Mouse (Mus musculus): ENCODE data around the gene Kcnh1.

The Kcnh1 gene

DNA sequence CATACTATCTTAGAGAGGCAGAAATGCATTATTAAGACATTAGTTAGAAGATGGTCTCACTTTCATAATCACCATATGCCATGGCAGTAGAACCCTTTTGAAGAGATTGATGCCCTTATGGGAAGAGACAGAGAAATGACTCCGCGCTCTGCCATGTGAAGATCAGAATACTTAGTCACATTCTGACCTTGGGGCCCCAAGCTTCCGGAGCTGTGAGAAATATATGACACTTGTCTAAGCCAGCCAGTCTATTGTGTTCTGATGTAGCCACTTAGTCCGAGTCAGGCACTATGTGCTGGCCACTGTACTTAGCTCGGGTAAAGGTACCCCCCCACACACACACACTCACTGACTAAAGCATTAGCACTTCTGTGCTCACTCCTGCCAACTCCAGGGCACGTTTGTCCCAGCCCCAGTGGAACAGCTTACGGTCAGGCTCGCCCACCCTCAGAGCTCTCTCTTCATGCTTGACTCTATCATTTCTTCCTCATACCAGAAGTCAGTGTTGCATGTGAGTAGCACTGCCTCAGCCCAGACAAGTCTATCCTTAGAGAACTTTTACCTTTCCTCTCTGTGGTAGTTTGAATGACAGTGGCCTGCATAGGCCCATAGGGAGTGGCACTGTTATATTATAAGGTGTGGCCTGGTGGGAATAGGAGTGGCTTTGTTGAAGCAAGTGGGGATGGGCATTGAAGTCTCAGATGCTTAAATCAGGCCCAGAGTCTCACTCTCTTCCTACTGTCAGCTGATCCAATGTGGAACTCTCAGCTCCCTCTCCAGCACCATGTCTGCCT, 212.5 kb downstream of the Kcnh1 start:
- DNase-seq (ENCODE audit: low read depth, low spot score) = peak; percentile 74

DNA sequence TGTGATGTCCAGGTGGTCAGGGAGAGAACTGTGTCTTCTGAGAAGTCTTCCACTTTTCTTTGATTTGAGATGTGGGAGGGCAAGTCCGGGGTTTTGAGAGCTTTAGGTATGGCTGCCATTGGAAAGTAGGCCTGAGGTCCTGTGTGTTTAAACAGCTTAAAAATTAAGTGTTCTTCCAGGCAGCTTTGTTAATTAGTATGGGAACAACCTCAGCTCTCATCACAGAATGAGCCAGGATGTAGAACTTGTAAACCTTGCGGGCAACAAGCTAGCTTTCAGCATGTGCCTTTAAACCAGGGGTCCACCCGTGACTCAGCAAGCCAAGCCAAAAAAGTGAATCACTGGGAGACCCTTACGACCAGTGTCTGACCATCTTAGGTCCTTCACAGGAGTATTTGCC, 214.6 kb downstream of the Kcnh1 start:
- no peak for DNase-seq (ENCODE audit: low read depth, low spot score)

DNA sequence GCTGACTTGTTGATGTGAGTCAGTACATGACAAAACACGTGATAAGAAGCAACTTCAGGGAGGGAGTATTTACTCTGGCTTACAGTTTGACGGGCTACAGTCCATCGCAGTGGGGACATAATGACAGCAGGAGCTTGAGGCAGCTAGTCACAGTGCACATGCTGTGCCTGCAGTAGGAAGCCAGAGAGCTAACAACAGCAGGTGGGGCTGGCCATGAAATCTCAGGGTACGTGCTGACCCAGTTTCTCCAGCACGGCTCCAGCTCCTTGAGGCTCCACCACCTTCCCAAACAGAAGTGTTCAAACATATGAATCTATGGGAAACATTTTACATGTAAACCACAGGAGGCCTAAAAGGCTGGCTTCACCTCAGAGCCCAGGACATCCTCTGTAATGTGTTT, 216.0 kb downstream of the Kcnh1 start:
- no peak for DNase-seq (ENCODE audit: low read depth, low spot score)

DNA sequence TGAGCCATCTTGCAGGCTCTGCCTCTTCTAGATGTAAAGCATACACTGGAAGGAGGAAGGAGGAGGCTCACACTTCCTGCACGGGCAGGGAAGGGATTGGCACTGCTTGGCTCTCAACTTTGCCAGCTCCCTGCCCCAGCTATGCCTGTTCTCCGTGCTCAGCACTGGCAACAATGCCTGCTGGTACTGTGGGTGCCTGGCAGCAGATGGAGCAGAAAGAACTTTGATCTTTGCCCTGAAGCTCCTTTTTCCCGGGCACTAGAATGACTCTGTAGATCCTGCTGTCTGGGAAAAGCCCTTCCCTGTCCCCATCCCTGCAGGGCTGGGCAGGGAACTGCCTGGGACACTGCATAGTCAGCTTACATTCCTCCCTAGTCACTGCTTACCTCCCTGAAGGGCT, 225.2 kb downstream of the Kcnh1 start:
- DNase-seq (ENCODE audit: low read depth, low spot score) = no peak

DNA sequence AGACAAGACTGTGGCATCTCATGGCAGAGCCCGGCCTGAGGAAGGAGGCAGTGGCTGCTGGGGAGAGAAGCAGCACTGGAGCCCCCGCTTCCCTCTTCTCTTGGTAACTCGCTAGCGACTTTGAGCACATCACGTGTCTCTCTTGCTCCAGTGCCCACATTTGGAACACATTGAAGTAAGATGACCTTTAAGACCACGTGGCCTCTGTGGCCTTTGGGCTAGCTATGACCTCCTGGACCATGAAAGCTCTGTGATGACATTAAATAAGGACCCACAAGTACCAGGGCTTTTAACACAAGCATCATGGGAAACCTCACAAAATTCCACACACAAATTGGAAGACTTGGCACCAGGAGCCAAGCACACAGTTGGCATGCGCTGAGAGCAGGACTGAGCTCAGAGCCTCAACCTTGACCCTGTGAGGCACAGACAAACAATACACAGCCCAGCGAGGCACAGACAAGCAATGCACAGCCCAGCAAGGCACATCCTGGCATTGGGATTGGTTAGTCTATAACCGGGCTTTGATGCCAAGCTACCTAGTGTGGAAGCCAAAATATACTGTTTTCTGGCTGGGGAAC, 225.8 kb downstream of the Kcnh1 start:
- DNase-seq (ENCODE audit: low read depth, low spot score) = no peak

DNA sequence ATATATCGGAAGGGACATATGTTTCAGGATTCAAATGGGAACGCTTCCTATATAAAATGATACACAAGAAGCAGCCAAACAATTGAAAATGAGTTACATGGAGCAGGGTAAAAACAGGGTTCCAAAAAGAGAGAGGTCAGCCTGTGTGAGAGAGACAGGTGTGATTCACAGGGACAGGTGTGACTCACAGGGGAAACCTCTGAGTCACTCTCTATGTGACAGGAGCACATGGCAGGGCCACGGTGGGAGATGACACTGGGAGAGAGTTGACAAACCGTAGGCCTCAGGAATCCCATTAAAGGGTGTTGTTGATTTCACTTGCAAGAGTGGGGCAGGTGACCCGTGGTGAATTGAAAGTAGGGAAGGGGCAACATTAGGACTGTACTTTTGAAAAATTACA, 228.6 kb downstream of the Kcnh1 start:
- DNase-seq (ENCODE audit: low read depth, low spot score) = no peak

DNA sequence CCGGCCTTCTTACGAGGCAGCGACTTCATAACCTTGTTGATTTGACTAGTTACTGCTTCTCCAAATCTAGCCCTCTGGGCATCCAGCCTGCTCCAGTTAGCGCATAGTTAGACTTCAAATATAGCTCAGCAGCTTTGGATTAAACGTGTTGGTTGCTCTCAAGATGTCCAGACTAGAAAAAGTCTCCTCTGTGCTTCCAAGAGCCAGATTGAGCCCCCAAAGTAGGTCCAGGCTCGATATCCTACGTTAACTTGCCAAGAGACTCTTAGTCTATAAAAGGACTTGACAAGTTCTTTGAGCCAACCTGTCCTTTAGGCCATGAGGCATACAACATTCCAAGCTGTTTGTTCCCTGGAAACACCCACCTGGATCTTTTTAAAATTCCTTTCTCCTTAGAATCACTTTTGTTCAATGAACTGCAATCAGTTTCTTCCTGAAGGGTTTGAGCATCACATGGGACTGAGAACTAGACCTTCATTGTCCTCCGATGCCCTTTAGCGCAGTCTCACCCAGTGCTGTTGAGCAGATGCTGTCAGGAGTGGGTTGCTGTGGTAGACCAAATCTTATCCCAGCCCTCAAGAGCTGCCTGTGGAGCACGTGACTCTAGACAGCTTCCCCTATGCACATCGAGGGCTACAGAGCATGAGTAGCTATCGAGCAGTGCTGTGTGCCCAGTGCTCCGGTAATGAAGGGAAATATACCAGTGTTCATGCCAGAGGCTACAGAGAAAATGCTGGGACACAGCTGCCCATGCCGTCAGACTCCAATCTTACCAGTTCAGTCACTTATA, 231.0 kb downstream of the Kcnh1 start:
- DNase-seq (ENCODE audit: low read depth, low spot score) = peak; percentile 16

DNA sequence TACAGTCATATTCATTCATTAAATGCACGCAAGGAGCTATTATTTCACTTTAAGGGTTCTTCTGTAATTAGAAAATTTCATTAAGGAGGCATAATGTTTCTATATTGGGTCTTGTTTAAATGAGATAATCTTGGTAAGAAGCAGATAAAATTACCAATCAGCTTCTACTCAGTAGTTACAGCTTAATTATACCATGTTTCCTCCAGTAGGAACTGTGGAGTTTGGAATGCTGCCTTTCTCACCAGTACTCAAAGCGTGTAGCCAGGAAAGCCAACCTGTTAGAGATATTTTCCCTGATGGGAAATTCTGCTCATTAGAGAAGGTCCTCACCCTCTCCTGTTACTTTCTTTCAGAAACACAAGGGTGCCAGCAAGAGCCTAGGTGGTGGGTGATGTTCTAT, 240.8 kb downstream of the Kcnh1 start:
- DNase-seq (ENCODE audit: low read depth, low spot score) = no peak

DNA sequence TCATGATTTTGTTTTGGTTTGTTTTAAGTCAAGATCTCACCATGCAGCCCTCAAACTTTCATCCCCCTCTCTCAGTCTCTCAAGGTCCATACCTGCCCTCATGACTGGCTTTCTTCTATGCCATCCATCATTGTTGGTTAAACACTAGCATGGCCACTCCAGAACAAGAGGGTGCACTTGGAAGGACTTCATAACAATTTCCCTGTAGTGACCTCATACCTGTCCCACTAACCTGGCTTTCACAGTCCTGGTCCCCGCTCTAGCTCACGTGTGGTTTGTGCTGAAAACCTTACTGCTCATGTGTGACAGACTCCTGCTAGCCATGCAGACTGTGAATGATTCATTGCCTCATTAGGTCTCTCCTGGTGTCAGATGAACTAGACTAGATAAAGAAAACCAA, 244.9 kb downstream of the Kcnh1 start:
- DNase-seq (ENCODE audit: low read depth, low spot score) = no peak

DNA sequence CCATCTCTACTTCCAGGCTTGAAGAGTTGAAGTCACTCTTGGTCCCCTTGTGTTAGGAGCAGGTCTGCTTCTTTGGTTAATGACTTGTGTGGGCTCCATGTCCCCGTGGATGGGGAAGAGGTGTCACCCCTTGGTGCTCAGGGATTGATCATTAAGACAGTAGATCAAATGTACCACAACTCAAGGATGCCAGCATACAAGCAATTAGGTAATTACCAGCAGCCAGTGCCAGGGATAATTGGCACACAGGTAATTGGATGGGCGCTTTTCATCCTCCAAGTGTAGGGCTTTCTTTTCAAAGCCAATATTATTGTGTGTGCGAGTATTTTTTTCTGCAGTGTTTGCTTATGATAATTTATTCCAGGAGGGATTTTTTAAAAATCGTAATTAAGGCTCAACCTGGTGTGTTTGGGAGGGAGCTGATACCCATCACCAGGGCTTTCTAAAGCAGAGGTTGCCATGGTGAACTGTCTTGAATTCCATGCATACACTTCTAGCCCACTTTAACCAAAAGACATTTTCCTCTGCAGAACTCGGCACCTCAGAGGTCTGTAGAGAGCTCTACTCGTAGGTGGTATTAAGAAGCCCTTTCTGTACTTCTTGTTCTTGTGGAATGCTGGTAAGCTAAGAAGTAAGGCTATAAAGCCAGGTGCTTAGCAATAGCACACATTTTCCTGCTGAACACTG, 248.7 kb downstream of the Kcnh1 start:
- no peak for DNase-seq (ENCODE audit: low read depth, low spot score)

DNA sequence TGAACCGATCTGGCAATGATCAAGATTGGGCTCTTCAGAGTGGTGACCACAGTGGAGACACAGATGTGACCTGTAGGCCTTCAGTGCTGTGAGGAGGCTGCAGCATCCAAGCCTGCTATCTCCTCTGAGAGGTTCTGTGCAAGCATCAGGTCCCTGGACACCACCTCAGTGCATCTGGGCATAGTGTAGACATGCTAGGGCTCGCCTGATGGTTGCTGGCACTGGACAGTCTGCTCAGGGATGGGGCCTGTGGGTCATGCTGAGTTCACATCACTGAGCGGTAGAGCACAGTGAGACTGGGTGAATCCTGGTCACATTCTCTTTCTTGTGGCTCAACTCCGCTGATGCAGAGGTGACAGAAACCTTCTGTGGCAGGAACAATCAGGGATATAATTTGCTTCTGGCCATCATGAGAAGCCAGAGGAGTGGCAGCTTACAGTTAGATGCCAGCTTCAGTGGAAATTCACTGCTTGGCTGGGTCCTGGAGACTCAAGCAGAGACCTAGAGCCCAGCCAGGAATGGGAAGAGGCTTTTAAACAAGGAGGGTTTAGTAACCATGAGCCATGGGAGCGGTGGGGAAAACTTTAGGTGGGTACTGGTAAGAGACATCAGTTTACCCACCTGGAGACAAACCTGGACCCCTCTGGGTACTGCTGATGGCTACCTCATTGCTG, 252.3 kb downstream of the Kcnh1 start:
- DNase-seq (ENCODE audit: low read depth, low spot score) = no peak

DNA sequence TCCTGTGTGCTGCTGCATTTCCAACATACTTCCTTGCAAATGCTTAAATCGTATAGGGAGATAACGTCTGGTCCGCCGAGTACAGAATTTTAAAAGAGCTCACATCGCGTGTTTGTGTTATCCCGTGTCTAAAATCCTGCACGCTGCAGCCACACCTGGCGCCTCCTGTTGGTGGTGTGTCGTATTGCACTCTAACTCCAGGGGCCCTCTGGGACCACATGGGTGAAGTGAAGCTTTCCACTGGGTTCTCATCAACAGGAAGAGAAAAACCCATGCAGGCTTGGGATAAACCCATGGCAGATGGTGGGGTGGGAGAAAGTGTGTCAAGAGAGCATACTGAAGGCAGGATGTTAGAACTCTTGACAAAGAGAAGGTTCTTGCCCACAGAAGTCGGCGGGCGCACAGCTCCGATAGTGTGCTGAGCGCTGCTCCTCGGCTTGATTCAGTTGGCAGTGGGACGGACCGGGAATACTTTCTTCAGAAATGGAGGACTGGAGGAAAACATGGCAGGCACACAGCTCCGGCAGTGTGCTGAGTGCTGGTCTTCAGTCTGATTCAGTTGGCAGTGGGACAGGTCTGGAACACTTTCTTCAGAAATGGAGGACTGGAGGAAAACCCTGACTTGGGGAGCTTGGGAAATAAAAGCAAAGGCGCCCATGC, 253.6 kb downstream of the Kcnh1 start:
- peak; percentile 79 for DNase-seq (ENCODE audit: low read depth, low spot score)

DNA sequence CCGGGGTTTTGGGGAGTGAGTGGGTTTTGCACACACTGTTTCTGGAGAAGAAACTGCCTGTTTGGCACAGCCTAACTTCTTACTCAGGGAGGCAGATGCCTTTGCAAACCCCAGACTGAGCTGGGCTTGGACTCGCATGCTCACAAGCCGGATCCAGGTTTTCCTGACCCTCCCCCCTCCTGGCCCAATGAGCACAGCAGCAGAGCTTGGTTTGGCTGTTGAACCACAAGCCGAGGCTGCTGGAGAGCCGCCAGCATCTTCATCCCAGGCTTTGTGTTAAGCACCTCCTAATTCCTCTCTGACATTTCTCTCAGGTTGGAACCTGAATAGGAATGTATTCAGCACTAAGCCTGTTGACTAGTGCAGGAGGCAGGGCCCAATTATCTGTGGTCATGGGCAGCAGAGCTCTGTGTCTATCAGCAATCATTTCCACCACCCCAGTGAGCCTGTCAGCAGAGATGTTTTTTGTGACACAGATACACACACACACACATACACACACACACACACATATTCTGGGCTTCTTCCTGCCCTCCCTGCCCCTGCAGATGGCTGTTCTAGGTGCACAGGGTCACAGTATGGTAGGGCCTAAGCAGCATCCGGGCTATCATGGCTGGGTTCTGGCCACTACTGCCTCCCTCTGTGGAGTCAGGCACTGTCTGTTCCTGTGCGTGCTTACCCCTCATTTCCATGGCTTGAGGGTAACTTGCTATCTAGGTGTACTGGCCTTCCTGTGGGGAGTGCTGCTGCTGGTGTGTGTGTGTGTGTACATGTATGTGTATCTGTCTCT, 254.3 kb downstream of the Kcnh1 start:
- DNase-seq (ENCODE audit: low read depth, low spot score) = peak; percentile 48

DNA sequence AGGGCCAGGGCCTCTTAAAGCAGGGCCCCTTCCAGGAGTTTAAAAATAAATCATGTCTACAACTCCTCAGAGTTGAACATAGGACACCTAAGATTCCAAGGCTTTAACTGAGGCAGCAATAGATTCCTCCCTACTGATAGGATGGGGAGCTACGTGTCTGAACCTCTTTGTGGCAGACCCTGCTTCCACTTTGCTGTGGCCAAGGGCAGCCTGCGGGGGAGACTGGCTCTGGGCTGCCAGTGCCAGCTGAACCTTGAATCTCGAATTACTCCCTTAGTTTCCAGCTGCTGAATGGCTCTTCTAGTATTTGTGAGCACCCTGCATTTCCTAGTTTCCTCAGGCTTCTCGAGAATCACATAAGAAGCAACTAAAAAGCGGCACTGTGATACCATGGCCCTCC, 255.6 kb downstream of the Kcnh1 start:
- DNase-seq (ENCODE audit: low read depth, low spot score) = no peak

DNA sequence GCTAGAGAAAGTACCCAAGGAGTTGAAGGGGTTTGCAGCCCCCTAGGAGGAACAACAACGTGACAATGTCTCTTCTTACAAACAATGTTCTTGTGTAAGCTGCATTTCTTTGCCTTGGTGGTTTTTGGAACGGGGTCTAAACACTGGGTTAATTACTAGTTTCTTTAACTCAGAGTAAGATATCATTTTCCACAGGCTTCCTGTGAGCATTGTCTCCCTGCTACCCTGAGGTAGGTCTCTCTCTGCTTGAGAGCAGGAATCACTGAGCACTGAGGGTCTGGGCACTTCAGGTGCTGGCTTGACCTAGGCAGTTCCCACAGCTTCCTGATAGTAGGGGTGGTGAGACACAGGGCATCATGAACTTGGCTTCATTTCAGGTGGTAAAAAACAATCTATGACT, 257.1 kb downstream of the Kcnh1 start:
- DNase-seq (ENCODE audit: low read depth, low spot score) = no peak

DNA sequence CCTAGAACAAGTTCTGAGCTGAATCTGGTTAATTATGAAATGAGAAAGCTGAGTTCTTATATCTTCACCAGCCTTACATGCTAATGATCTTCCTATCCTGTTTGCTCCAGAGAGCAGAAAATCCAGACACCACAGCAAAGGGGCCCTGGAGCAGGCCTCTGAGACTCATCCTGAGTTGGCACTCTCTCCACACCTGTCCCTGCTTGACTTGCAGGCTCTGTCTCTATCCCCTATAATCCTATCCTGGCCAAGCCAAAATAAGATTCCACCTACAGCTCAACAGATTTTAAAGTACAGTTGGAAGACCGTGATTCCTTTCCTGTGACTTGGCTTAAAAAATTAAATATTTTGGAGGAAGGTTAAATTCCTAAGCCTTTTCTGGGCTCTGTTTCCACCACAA, 257.9 kb downstream of the Kcnh1 start:
- DNase-seq (ENCODE audit: low read depth, low spot score) = no peak

DNA sequence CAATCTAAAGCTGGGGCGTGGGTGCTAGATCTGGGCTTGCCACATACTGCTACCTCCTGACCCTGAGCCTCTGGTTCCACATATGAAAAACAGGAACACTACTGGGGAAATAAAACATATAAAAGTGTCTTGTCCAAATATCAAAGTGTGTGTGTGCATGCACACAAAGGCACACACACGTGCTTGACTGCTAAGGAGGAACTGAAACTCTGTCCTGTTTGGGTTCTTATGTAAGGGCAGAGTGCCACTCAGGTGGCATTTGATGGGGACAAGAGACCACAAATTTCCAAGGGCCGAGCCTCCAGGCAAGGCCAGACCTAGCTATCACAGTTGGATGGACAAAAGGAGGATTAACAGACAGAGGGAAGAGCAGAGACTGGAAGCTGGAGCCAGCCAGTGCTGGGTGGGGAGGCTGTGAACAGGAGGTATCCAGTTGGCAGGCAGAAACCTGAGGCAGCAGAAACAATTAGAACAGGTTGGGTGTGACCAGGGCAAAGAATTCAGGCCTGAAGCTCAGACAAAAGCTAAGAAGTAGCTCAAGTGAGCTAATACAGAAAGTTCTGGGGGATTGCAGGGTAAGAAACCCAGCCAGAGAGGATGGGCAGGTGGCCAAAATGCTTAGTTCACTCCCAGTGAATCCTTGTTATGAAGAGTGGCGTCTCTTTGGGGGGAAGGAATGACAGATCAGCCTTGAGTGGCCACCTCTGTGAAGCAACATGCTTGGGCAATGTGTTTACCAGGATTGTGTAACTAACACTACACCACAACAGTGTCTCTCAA, 259.2 kb downstream of the Kcnh1 start:
- DNase-seq (ENCODE audit: low read depth, low spot score) = peak; percentile 76

DNA sequence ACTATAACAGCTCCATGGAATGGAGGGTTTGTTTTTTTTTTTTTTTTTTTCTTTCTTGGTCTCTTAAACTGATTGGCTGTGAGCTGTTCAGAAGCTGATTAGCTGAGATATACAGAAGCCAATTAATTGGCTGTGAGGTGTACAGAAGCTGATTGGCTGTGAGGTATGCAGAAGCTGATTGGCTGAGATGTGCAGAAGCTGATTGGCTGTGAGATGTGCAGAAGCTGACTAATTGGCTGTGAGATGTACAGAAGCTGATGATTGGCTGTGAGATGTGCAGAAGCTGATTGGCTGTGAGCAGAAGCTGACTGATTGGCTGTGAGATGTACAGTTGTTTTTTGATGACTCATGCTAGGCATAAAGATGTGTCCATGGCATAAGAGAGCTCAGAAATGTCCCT, 259.9 kb downstream of the Kcnh1 start:
- peak; percentile 49 for DNase-seq (ENCODE audit: low read depth, low spot score)

DNA sequence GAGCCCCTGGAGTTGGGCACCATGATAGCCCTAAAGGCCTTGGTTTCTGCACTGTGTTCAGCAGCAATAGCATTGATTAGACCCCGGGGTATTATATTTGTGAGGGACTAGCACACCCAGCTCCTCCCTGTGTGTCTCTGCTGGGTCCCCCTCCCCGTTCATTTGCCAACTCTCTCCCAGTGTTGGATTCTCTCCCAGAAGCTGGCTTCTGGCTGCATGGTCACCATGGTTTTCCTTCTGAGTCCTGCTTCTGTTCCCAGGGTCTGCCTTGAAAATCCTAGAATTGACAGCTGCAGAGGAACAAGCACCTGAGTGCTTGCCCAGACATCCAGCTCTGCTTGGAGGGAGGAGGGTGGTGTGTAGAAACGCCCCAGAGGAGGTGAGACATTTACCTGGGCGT, 261.1 kb downstream of the Kcnh1 start:
- DNase-seq (ENCODE audit: low read depth, low spot score) = no peak

DNA sequence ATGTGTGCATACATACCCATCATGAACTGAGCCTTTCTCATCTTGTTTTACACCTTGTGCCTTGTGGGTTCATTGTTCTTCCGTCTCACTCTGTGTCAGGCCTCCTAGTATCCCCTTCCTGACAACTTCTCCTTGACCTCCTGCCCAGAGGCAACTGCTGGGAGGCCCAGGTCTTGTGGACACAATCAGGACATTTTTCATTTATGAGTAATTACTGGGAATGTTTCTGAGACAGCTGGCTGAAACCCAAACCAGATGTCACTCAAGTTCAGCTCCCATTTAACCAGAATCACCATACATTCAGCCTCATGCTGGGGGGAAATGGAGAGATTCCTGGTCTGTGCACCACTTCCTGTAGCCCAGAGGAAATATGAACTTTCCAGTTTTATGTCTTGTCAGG, 263.9 kb downstream of the Kcnh1 start:
- DNase-seq (ENCODE audit: low read depth, low spot score) = no peak

Data from ZHBTc4 (cell line).